Mouse (Mus musculus) layer of hippocampus, postnatal 10 days (tissue): Measurements from ENCODE around the gene Ywhaq. TPM values are rescaled to one million over a fixed set of nuclear protein-coding genes. Genes with fewer than 3 reads are reported as not detected.
"Not testable (repeated sequence)": the region's sequence is repeated elsewhere in the genome, so short reads cannot be mapped to it uniquely, and the experiment has no call there.

Source experiments
- DNase-seq, 2 experiments: peaks; one replicate each; pipeline ENCODE4 v3.0.0; 2021; ENCODE audit warnings: low spot score in 2 of 2
- total RNA-seq, 2 experiments: library from RNA; stranded (reverse); gene quantifications; 2 replicates each; pipeline ENCODE4 v1.2.3; 2021

Ywhaq gene
- total RNA-seq, 2 experiments from 2014 or later, result 644 to 671 TPM

DNA sequence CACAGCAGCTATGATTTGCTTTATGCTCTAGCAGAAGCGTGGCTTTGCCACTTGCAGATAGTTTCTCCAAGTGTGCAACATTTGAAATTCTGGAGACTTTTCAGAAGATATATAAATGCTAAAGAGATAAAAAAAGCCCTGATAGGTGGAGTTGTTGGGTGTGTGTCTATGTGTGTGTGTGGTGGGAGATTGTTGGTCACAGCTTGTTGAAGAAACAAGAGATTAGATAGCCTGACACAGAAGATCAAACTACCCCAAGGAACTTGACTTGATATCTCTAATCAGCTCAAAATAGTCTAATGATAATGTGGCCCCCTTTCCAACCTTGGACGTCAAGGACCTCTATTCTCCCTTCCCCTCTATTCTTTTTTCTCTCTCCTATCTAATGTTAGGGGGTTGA is 6.8 kb downstream of the Ywhaq start:
- no peak for DNase-seq

DNA sequence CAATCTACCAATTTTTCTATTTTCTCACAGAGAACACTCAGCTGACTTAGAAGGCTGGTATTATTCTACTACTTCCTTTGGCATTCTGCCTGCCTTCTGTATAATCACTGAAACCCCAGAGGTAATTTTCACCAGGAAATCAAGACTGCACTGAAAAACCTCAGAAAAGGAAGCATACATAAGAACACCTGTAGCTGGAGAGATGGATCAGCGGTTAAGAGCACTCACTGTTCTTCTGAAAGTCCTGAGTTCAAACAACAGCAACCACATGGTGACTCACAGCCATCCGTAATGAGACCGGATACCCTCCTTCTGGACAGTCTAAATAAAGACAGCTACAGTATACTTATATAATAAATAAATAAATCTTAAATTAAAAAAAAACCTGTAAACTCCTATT is 7.8 kb downstream of the Ywhaq start:
- no peak for DNase-seq

DNA sequence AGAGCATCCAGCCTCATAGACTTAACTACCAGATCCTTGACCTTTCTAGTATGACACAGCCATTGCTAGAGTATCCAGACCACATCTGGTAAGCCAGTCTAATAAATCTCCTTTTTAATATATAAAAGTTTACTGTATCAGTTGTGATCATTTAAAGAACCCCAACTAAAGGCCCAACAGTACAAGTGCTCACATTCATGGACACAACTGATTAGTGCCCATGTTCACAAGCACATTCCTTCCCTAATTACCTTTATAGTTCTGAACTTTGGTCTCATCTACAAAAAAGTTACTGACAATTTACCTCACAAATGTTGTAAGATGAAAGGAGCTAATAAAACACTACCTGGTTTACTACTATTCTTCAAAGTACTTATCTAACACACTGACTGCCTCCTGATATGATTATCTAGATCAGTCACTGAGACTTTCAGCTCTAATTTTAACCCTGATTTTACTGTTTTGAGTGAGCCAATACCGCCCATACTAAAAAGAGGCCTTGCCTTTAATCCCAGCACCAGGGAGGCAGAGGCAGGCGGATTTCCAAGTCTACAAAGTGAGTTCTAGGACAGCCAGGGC is 8.6 kb downstream of the Ywhaq start:
- no peak for DNase-seq

DNA sequence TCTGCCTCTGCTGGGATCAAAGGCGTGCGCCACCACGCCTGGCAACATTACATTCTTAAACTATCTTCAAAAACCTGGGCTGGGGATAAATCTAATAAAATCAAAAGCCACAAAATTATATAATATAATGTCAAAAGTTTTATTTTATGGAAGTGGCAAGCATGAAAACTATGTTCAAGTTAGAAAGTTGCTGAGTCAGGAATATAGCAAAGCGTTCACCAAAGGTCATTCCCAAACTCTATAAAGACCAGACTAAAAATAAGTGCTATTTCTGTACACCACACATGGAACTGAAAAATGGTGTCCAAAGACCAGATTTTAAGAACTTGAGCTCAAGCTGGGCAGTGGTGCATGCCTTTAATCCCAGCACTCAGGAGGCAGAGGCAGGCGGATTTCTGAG is 14.7 kb downstream of the Ywhaq start:
- DNase-seq, result no peak

DNA sequence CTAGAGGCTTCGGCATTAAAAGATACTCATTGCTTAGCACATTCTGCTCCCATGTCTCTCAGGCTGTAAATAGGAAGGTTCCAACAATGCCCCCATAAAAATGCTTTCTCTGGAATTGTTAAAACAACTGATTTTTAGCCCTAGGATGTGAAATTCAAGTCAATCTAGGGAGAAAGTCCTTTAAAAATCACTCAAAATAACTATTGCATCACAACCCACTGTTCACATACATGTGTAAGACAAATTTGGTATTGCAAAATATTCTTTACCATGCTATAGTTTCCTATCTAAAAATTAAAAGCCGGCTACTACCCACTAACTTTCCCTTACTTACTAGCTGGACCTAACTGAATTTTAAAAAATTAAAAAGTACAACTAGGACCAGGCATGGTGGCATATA is 31.2 kb downstream of the Ywhaq start:
- no peak for DNase-seq

DNA sequence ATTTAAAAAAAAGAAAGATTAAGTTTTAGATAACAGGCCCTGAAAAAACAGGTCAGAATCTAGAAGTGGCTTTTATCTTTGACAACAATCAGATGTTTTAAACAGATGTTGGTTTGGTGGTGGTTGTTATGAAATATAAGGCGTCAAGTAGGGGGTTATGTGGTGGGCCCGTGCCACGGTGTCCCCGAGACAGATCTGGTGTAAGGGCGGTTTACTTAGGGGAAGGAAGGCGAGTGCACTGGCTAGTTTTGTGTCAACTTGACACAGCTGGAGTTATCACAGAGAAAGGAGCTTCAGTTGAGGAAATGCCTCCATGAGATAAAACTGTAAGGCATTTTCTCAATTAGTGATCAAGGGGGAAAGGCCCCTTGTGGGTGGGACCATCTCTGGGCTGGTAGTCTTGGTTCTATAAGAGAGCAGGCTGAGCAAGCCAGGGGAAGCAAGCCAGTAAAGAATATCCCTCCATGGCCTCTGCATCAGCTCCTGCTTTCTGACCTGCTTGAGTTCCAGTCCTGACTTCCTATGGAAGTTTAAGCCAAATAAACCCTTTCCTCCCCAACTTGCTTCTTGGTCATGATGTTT is 38.6 kb downstream of the Ywhaq start:
- DNase-seq, result not testable (repeated sequence)

DNA sequence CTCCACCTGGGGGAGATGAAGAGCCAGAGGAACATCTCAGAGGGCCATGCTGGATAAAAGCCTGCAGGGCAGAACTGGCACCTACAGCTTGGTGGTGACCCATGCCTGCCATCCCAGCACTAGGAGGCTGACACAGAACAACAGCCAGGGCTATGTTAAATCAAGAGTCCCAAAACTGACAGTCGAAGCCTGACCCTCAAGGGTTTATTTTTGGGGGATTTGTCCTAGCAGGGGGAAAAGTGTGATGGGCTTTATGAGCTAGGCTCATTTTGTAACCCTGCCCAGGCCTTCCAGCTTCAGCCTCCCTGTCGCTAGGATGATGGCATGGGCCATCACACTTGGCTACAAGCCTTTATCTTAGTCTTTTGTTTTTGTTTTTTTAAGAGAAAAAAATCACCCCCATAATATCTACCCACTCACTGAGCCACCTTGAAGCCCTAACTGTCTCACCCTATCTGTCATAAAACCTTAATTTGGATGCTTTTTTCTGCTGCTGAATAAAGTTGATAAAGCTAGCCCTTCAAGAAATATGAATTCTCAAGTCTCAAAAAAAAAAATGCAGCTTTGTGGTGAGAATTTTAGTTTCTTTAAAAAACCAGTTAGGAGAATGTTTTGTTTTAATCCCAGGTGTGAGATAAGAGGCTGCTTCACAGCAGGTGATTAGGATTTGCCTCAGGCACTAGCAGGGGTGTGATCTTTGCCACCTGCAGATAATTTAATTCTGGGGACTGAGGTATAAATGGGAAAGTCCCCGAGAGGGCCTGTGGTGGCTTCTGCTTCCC is 41.9 kb downstream of the Ywhaq start:
- no peak for DNase-seq

DNA sequence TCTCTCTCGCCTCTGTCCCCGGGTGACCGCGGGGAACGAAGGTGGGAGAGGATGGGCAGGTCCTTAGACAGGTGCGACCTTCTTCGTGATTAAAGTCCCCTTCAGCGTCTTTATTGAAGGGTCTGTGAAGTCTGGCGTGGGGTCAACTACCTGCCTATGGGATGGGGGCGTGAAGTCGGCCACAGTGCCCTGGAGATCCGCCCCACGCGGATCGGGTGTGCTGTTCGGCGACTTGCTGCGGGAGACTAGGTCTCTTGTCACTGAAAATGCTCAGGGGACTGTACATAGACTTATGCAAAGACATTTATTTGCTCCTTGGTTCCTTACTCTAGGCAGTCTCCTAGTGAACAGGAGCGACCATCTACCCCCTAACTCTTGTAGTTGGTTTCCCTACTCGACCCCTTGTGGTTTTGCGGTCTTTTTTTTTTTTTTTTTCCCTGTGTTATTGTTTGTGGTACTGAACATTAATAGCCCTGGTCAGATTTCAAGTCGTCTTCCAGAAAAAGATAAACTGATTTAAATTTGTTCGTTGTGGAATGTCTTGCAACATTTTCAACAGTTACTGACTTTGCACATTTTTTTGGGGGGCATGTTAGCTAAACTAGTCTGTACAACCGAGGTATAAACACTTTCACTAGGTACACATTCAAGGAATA is 43.5 kb downstream of the Ywhaq start:
- DNase-seq, result no peak

DNA sequence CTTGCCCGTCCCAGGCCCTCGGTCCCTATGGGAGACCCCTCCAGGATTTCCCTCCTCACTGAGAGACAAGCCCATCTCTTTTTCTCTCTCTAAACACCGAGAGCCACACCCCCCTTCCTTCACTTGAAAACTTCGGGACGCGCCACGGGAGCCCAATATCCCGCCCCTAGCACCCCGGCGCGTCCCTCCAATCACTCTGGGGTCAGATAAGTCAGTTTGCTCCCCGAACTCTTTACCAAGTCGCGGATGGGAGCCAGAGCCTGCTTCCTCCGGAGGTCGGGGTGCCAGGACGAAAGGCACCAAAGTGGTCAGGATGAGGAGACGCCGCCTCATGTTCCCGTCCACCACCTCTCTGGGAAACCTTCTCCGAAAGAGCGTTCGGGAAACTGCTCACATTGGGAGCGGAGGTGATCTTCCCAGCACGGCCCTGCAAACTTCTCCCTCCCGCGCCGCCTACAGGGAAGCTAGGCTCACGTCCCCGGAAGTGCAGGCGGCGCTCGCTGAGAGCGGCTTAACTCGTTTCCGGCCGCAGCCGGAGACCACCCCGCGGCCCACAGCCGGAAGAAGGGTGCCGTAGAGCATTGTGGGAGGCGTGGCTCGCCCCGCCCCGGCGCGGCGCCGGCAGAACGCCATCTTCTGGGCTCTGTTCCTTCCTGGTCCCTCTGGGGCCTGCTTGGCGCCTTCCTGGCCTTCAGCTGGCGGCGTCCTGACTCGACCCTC is 44.2 kb downstream of the Ywhaq start, which contains the start of gene Adam17:
Gene Adam17 (minus strand): TSS at position 533 of the 720 bp plus-strand sequence.
- peak; percentile 97 for DNase-seq

DNA sequence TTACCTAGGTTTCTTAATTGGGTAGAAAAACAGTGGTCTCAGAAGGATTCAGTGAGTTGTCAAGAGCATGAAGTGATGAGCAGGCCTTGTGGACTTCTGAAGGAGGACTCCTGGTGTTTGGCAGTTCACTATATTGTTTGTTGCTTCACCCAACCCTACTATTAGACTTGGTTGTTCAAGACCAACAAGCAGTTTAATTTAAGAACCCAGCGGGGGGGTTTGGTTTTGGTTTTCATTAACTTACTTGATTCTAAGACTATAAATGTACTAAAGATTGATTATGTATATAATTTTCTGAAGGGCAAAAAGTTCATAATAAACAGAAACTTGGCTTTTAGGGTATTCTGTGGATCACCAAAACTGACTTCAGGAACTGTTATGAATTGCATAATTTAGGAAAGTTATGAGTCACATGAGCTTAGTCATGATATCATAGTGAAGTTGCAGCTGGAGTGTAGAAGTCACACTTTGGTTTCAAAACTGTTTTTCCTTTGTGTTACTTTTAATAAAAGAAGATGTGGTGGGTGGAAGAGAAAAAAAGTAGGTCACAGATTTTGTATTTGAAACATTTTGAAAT is 47.3 kb downstream of the Ywhaq start:
- no peak for DNase-seq

DNA sequence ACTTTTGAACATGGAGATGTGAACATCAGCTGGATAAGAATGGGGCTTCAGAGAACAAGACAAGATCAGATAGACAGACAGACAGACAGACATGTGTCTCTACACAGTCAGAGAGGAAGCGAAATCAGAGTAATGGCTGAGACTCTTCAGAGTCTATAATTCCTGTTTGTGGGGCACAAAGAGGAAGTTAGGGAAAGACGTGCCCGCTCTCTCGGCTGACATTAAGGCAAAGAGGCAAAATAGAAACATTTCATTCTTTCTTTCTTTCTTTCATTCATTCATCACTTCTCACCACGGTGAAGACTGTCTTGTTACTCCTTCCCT is 48.4 kb downstream of the Ywhaq start:
- DNase-seq, result no peak

DNA sequence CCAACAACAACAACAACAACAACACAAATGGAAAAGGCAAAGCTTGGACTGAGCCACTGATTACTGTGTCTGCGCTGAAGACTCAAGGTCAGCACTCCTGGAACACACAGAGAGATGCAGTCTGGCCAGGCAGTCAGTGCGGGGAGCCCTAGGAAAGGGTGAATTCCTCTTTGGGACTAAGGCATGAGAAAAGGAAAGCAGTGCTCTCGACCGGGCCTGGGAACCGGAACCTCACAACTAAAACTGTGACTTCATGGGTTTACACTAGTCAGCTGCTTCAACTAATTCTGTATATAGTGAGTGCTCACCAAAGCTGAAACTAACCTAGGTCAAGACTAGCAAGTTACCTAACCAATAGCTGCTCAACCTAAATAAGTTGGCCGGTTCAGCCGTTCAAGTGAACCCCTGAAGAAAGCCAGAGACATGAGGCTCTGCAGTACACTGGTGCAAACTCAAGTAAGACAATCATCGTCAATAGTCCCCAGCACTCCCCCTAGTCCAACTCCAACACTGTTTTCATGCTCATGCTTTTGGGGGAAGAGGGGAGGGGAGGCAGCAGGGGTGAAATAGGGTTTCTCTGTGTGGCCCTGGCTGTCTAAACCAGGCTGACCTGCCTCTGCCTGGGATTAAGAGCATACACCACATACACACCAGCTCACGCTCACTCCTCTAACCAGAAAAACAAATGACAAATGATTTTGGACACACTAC is 48.9 kb downstream of the Ywhaq start:
- no peak for DNase-seq

DNA sequence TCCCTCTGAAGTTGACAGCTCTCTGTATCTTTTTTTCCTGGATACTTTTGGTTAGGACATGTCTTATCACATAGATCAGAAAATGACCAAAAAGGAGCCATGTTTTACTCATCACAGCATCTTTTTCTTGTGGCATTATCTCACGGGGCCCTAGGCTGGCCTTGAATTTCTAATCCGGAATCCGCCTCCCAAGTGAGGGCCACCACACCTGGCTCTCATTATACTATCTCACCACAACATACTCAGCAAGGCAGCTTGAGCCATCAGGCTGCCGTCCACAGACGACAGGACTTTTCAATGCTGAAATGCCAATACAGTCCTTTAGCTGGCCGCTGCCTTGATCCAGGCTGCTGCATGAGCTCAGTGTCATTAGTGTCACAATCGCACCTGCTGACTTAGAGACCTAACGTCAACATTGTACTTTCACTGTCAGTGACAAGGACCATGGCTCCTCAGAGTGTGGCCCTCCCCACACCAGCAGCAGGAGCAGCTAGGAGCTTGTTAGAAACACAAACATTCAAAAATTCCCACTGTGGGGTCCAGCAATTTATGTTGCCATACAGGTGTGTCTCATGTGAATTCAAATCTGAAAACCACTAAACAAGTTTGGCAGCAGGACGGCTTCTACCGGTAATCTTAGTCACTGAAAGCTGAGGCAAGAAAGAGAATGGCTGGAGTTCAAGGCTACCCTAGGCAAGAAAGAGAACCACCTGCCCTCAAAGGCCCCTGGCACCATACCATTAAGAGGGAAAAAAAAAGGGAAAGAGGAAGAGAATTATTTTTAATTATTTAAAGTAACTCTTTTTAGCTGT is 52.6 kb downstream of the Ywhaq start:
- DNase-seq, result no peak

DNA sequence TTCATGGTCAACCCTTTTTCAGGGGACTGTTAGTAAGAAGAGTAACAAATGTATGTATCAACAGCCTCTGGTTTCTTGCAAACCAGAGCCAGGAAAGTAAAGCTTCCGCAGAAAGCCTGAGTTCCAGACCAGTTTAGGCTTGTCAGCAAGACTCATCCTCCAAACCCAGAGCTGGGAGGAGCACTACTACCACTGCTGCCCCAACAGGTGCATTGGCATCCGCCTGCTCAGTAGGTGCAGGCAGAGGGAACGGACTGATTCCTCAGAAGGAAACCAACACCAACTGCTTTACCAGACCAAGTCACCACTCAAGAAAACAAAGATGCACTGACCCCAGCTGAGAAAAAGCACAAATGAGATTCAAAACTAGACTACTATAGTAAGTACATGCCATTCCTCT is 54.2 kb downstream of the Ywhaq start:
- DNase-seq, result no peak

DNA sequence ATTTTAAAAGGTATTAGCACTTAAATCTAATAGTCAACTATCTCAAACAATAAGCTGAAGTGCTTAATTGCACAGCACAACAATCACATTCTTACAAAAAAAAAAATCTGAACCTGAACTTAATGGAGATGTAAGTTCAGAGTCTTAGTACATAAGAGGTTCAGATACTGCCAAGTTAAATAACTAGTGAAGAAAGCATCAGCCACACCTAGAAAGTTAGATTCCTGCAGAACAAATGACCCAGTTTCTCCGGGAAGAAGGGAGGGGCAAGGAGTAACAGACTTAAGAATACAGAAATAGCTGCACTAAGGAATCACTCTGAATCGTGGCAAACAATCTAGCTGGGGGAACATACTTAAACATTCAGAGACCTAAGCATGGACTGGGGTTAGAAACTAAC is 54.8 kb downstream of the Ywhaq start:
- no peak for DNase-seq

DNA sequence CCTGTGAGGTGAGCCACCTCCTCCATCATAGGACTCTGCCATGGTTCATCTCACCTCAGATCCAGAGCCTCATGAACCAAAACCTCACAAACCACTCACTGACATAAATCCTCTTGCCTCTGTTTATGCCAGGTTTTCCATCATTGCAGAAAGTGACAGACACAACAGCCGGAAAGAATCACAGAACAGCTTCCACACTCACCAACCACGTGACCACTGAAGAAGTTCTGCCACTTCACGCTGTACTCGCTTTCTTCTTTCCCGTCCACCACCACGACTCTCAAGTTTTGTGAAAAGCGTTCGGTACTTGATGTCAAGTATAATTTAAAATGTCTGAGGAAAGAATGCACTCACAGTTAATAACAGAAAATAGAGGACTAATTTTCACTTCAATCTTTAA is 63.8 kb downstream of the Ywhaq start:
- DNase-seq, result no peak

DNA sequence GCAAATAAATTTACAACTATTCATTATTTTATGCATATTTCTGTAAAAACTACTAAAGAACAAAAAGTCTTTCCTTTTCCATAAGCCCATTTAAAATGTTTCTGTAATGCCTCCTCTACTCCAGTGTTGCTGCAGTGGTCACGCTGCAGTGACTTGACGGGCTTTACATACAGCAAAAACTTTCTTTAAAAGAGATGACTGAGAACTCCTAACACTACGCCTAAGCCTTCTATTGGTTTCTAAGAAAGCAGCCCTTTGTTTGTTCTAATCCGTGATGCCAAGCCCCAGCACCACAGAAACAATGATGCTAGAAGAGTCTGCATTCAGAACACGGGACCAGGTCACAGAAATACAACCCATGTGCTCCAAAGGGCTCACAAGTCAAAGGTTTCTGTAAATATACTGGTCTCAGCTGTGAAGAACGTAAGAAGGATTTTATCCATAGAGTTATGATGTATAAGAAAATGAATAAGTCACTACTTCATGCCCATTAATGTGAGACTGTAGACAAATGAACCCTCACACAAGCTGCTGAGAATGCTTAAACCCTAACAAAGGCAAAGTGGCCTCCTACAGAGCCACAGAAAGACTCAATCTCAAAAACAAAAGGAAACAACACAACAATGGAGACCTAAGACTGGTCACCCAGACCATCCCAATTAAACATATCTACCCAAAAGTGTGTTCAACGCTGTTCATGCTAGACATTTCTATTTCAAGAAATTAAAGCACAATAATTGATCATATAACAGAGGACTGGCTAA is 67.1 kb downstream of the Ywhaq start:
- no peak for DNase-seq

DNA sequence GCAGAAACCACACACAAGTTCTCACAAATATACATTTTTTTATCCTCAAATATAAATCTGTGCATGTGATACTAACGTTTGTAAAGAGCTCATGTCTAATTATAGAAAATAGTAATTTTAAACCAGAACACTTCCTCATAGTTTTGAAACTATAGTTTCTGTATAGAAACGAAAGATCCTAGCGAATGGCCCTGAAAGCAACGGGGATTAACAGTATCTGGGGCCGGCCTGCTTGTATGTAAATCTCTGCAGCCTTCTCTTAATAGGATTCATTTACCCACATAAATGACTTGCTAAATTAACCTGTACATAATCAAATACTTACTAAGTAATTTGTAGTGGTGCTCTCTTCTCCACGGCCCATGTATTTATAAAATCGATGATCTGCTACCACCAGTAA is 70.5 kb downstream of the Ywhaq start:
- DNase-seq, result no peak

DNA sequence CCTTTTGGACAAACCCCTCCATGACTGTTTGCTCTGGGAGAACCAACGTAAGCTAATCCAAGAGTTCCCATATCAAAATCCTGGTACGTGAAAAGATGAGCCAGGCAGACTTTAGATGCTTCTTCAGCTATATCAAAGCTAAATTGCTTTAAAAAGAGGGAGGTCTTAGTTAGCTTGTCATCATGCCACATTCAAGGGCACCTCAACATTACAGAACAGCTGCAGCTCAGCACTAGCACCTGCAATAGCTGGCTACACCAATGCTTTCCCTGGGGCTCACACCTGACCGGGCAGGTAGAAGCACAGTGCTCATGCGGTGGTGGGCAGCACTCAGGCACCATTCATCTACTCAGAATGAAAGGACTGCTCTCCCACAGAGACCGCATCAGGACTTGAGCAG is 76.8 kb downstream of the Ywhaq start:
- DNase-seq, result no peak
